Mouse (Mus musculus) retina, embryonic 14.5 days (tissue): ENCODE measurements around the gene Rasl12.

ENCODE experiments used
- DNase-seq: peaks from one replicate; pipeline ENCODE4 v3.0.0-alpha.2; 2015; ENCODE audit warnings: low spot score

Gene Rasl12

GRCm38 (mm10) chr9:65392638-65393364, 5.5 kb upstream of the Rasl12 start:
- peak; percentile 78 for DNase-seq

- no peak for DNase-seq
Observed at GRCm38 (mm10) chr9:65393606-65394005, 4.7 kb upstream of the Rasl12 start.

- no peak for DNase-seq
Observed at GRCm38 (mm10) chr9:65394360-65394759, 3.9 kb upstream of the Rasl12 start.

GRCm38 (mm10) chr9:65399934-65400333, 1.6 kb downstream of the Rasl12 start:
- DNase-seq = no peak

GRCm38 (mm10) chr9:65404331-65405183, 6.3 kb downstream of the Rasl12 start:
- no peak for DNase-seq

GRCm38 (mm10) chr9:65405184-65405449, 6.8 kb downstream of the Rasl12 start:
- DNase-seq = no peak

- DNase-seq = no peak
Observed at GRCm38 (mm10) chr9:65407327-65407726, 9.0 kb downstream of the Rasl12 start.

GRCm38 (mm10) chr9:65407861-65408260, 9.6 kb downstream of the Rasl12 start:
- DNase-seq = no peak

- no peak for DNase-seq
Observed at GRCm38 (mm10) chr9:65408871-65409295, 10.6 kb downstream of the Rasl12 start.

- no peak for DNase-seq
Observed at GRCm38 (mm10) chr9:65410378-65410777, 12.1 kb downstream of the Rasl12 start.

- DNase-seq = no peak
Observed at GRCm38 (mm10) chr9:65411326-65411725, 13.0 kb downstream of the Rasl12 start.

GRCm38 (mm10) chr9:65417738-65418137, 19.4 kb downstream of the Rasl12 start:
- DNase-seq = no peak

- DNase-seq = no peak
Observed at GRCm38 (mm10) chr9:65419633-65420032, 21.3 kb downstream of the Rasl12 start.

GRCm38 (mm10) chr9:65422760-65423501, 24.6 kb downstream of the Rasl12 start, which contains the start of gene Slc51b:
TSS of gene Slc51b (minus strand) at chr9:65422955.
- DNase-seq = no peak

- DNase-seq = no peak
Observed at GRCm38 (mm10) chr9:65424393-65424792, 26.1 kb downstream of the Rasl12 start.

GRCm38 (mm10) chr9:65427511-65427910, 29.2 kb downstream of the Rasl12 start:
- no peak for DNase-seq

- DNase-seq = no peak
Observed at GRCm38 (mm10) chr9:65428003-65428402, 29.7 kb downstream of the Rasl12 start.

- DNase-seq = no peak
Observed at GRCm38 (mm10) chr9:65430401-65430800, 32.1 kb downstream of the Rasl12 start.

GRCm38 (mm10) chr9:65430921-65431320, 32.6 kb downstream of the Rasl12 start:
- DNase-seq = no peak

- peak; percentile 95 for DNase-seq
Observed at GRCm38 (mm10) chr9:65432236-65432635, 33.9 kb downstream of the Rasl12 start.

GRCm38 (mm10) chr9:65434140-65434539, 35.8 kb downstream of the Rasl12 start:
- peak; percentile 53 for DNase-seq

- DNase-seq = no peak
Observed at GRCm38 (mm10) chr9:65435211-65435610, 36.9 kb downstream of the Rasl12 start.
